10 mouse cellular contexts compared by ENCODE assay signal in the genomic region with DNA sequence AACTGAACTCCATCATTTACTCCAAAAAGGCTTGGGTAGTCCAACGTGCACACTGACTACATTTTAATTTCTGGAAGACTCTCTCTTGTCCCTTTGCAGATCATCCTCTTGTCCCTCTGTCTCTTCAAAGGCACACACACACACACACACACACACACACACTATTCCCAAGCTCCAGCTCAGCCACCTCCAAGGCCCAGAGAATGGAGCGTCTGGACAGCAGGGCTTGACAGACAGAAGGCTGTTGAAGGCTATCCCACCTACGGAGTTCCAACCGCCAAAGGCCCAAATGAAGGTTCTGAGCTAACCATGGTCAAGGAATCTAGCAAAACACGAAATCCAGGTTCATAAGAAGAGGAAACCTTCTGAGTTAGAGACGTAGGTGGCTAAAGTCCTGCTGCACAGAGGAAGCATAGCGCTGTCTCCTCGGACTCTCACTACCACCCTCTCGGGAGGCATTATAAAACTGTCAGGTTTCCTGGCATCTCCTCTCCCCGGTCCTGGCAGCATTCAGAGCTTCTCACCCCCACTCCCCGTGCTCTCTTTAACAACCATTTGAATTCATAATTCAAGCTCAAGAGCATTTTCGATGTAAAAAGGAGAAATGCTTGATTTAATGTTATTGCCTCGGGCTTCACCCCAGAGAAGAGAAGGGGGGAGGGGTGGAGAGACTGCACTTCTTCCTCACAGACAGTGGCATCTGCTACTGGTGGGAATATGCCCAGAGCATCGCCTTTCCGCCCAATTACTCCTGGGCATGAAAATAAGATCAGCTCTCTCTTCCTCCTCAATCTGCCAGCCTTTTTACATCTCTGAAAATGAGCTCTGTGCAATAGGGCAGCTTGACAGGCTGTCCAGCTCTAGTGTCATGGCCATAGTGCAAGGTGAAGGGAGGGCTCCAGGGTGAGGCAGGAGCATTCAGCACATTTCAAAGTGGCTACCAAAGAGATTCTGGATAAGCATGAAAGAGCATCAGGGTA.
DNase-seq lines count a peak whose midpoint lies in the region; ATAC-seq lines count a peak whose summit lies in the region.
"Had no signal": no experiment of that assay in that cellular context is flagged by ENCODE, and none has a peak within 500 bp of the region (broad histone marks: within the 10 kb centered on the region; RNA-seq: fewer than 3 reads in every experiment).

No protein-coding gene starts in this region.

- no peak overlapping the region for H3K27ac ChIP-seq in hindbrain, embryonic 11.5 days (ENCODE audit: low read depth, low read length)
- no peak overlapping the region for H3K27ac ChIP-seq in hindbrain, embryonic 10.5 days
- peak overlapping the region; percentile 46 for H3K27ac ChIP-seq in forebrain, embryonic 15.5 days (replicated peaks)
- no peak overlapping the region for H3K27ac ChIP-seq in neural tube, embryonic 12.5 days

- no peaks in the 10 kb centered on the region; the same call in 1 of the 2 replicates for H3K4me1 ChIP-seq in hindbrain, embryonic 11.5 days (replicated peaks; ENCODE audit: control insufficient read depth, insufficient read depth, low read length)
- H3K4me1 ChIP-seq in hindbrain, embryonic 10.5 days (replicated peaks): 0 out of 2 replicates have a peak, but pooled peaks cover 4% of the 10 kb centered on the region
- peaks cover 8% of the 10 kb centered on the region for H3K4me1 ChIP-seq in forebrain, embryonic 15.5 days
- H3K4me1 ChIP-seq in neural tube, embryonic 12.5 days: peaks cover 11% of the 10 kb centered on the region

- no peaks in the 10 kb centered on the region for H3K27me3 ChIP-seq in hindbrain, embryonic 11.5 days (ENCODE audit: control insufficient read depth, insufficient read depth, low read length)
- no peaks in the 10 kb centered on the region for H3K27me3 ChIP-seq in hindbrain, embryonic 10.5 days (ENCODE audit: insufficient read depth, poor library complexity, severe bottlenecking)
- H3K27me3 ChIP-seq in forebrain, embryonic 15.5 days: no peaks in the 10 kb centered on the region
- H3K27me3 ChIP-seq in neural tube, embryonic 12.5 days (replicated peaks): no peaks in the 10 kb centered on the region

- H3K36me3 ChIP-seq in hindbrain, embryonic 11.5 days (ENCODE audit: control insufficient read depth, insufficient read depth, low read length): no peaks in the 10 kb centered on the region
- H3K36me3 ChIP-seq in hindbrain, embryonic 10.5 days: no peaks in the 10 kb centered on the region
- no peaks in the 10 kb centered on the region for H3K36me3 ChIP-seq in forebrain, embryonic 15.5 days
- no peaks in the 10 kb centered on the region for H3K36me3 ChIP-seq in neural tube, embryonic 12.5 days

- H3K9ac ChIP-seq in hindbrain, embryonic 11.5 days (ENCODE audit: low read depth, low read length): no peak overlapping the region
- no peak overlapping the region for H3K9ac ChIP-seq in forebrain, embryonic 15.5 days (replicated peaks)
- no peak overlapping the region for H3K9ac ChIP-seq in neural tube, embryonic 12.5 days

- ATAC-seq in hindbrain, embryonic 11.5 days (ENCODE audit: low FRiP score): peak; percentile 56; the same call in 1 of the 2 replicates
- ATAC-seq in forebrain, embryonic 15.5 days (replicated peaks): peak; percentile 88
- peak; percentile 75 for ATAC-seq in neural tube, embryonic 12.5 days (ENCODE audit: low FRiP score, low read depth)

- 83% methylated on average over 15 of the region's 15 CpGs for WGBS in hindbrain, embryonic 11.5 days
- 87% methylated on average over 15 of the region's 15 CpGs for WGBS in hindbrain, embryonic 10.5 days
- WGBS in forebrain, embryonic 15.5 days: 67% methylated on average over 15 of the region's 15 CpGs
- 53% methylated on average over 15 of the region's 15 CpGs for WGBS in neural tube, embryonic 12.5 days

- H3K4me3 ChIP-seq in hindbrain, embryonic 11.5 days (ENCODE audit: low read depth, low read length): no peak overlapping the region
- H3K4me3 ChIP-seq in hindbrain, embryonic 10.5 days: no peak overlapping the region
- H3K4me3 ChIP-seq in forebrain, embryonic 15.5 days: no peak overlapping the region
- no peak overlapping the region for H3K4me3 ChIP-seq in neural tube, embryonic 12.5 days

- no peaks in the 10 kb centered on the region for H3K9me3 ChIP-seq in hindbrain, embryonic 11.5 days (ENCODE audit: control insufficient read depth, low read length)
- H3K9me3 ChIP-seq in hindbrain, embryonic 10.5 days: no peaks in the 10 kb centered on the region
- no peaks in the 10 kb centered on the region for H3K9me3 ChIP-seq in forebrain, embryonic 15.5 days
- H3K9me3 ChIP-seq in neural tube, embryonic 12.5 days: no peaks in the 10 kb centered on the region

- DNase-seq in hindbrain, embryonic 11.5 days (ENCODE audit: low spot score): no peak
- DNase-seq in hindbrain, embryonic 10.5 days (ENCODE audit: low spot score): no peak
- peak; percentile 26 for DNase-seq in brain, embryonic 18.5 days (ENCODE audit: low read depth, low spot score)
- DNase-seq in embryo, embryonic 10.5 days (ENCODE audit: low spot score): no peak
- DNase-seq in liver: no peak
- DNase-seq in adrenal gland, postnatal 10 days: no peak
- DNase-seq: lung, postnatal 14 days; thymus, postnatal 25 days had no signal

- no peak overlapping the region for H3K4me2 ChIP-seq in hindbrain, embryonic 11.5 days (replicated peaks; ENCODE audit: low read depth, low read length)
- no peak overlapping the region for H3K4me2 ChIP-seq in forebrain, embryonic 15.5 days (replicated peaks)
- H3K4me2 ChIP-seq in neural tube, embryonic 12.5 days (replicated peaks): 0 out of 2 replicates have a peak overlapping the region, but pooled peaks have one; percentile 2
